Mouse (Mus musculus): ENCODE measurements around the gene Abca7.

- no peak for TF ChIP-seq CTCF (IDR thresholded peaks at IDR 0.05; ENCODE audit: low read depth, low read length)
- TF ChIP-seq GATA1 (IDR thresholded peaks at IDR 0.05; ENCODE audit: borderline replicate concordance, low read length): no peak
- TF ChIP-seq TAL1 (conservative IDR thresholded peaks at IDR 0.05; ENCODE audit: low read depth, low read length): no peak
- no peak for TF ChIP-seq POLR2AphosphoS5 (IDR thresholded peaks at IDR 0.05; ENCODE audit: insufficient replicate concordance, low read depth, low read length)
- no peak for TF ChIP-seq GATA2 (IDR thresholded peaks at IDR 0.05; ENCODE audit: borderline replicate concordance, low read depth, low read length)
Observed at GRCm38 (mm10) chr10:80011740-80012139, 15.4 kb downstream of the Abca7 start.

All from G1E (cell line).